Mouse (Mus musculus) stomach, embryonic 14.5 days (tissue): ENCODE data around the gene Tmem88. TPM values are rescaled to one million over a fixed set of nuclear protein-coding genes. Genes with fewer than 3 reads are reported as not detected.
A peak's percentile ranks its signal among the peaks of the same experiment; 100 is the strongest.

Source experiments
- ATAC-seq: fragments of 200-750 bp; cut with Nextera tagmentation; 2 replicates; pipeline ENCODE4 v1.8.0; 2017; ENCODE audit warnings: low read depth, moderate TSS enrichment; ENCODE audit not compliant: insufficient number of reproducible peaks, insufficient read depth, low FRiP score
- H3K27ac ChIP-seq: fragments of 300-500 bp; sonication (generic); 2 replicates; pipeline ENCODE4 v1.5.1; 2014; ENCODE audit warnings: mild to moderate bottlenecking, low read length, moderate library complexity, mixed read lengths
- H3K27me3 ChIP-seq: fragments of 300-500 bp; sonication (generic); 2 replicates; pipeline ENCODE4 v1.6.1; 2014; ENCODE audit warnings: low read length, control low read depth, mixed read lengths; ENCODE audit not compliant: control insufficient read depth, insufficient read depth
- H3K36me3 ChIP-seq: fragments of 300-500 bp; sonication (generic); 2 replicates; pipeline ENCODE4 v1.6.1; 2014; ENCODE audit warnings: mild to moderate bottlenecking, control low read depth, low read length, moderate library complexity, mixed read lengths; ENCODE audit not compliant: control insufficient read depth, insufficient read depth
- H3K4me1 ChIP-seq: fragments of 300-500 bp; sonication (generic); 2 replicates; pipeline ENCODE4 v1.6.1; 2014; ENCODE audit warnings: low read length, control low read depth, mixed read lengths; ENCODE audit not compliant: control insufficient read depth, insufficient read depth
- H3K4me2 ChIP-seq: fragments of 300-500 bp; sonication (generic); replicated peaks from 2 replicates; pipeline ENCODE4 v1.6.1; 2014; ENCODE audit warnings: low read depth, low read length, control low read depth
- H3K4me3 ChIP-seq: fragments of 300-500 bp; sonication (generic); 2 replicates; pipeline ENCODE4 v1.5.1; 2014; ENCODE audit warnings: low read depth, low read length, control low read depth
- H3K9ac ChIP-seq: fragments of 300-500 bp; sonication (generic); replicated peaks from 2 replicates; pipeline ENCODE4 v1.6.1; 2014; ENCODE audit warnings: low read depth, mild to moderate bottlenecking, control low read depth, low read length, moderate library complexity, mixed read lengths
- H3K9me3 ChIP-seq: fragments of 300-500 bp; sonication (generic); 2 replicates; pipeline ENCODE4 v1.6.1; 2016; ENCODE audit warnings: low read depth, low read length, control low read depth; ENCODE audit not compliant: control insufficient read depth
- WGBS: fragments of 180-500 bp; shearing (Covaris S2); extraction: QIAGEN DNeasy Blood & Tissue Kit; methylation state at CpG from one replicate; pipeline ENCODE4 v1.1.7; 2014; 5-methylcytosine and 5-hydroxymethylcytosine counted together
- polyA plus RNA-seq: library from polyadenylated mRNA; unstranded; fragments of >200 nt; fragmentation: Nextera tagmentation; extraction: Ambion mirVana; gene quantifications from 2 replicates; pipeline ENCODE4 v1.2.1, GENCODE M21; 2014

The Tmem88 gene
- polyA plus RNA-seq, 1 experiment from 2014 or later, result 30.0 TPM

DNA sequence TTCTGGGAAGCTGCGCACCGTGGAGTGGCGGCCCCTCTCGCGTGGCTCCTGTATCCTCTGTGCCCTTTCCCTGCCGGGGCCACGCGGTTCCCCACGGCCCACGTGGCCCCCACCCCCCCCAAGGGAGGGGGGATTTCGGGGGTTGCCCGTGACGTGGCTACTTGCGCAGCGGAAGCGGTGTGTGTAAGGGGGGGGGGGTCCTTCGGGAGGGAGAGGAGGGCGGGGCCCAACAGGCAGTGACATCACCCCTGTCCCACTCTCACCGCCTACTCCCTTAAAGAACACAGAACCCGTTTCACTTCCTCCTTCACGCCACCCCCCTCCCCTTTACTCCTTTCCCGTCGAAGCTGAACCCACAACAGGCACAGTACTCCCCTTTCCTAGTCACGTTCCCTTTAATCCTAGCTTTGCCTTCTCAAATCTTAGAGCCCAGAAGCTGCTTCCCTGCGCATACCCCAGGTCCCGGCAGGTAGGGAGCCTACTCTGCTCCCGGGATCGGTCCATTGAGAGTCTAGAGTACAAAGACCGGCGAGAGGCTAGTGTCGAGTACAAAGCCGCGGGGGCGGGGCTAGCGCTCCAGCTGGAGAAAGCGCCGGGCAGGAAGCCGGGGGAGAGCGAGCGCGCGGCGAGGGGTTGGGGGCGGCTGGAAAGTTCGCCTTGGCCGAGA is 11.5 kb upstream of the Tmem88 start:
- H3K4me1 ChIP-seq, result peaks cover 37% of the 10 kb centered on the region
- H3K27ac ChIP-seq, result peak overlapping the region; percentile 99
- peaks cover 50% of the 10 kb centered on the region for H3K36me3 ChIP-seq
- H3K9ac ChIP-seq, result peak overlapping the region; percentile 84
- under 1% methylated on average over 41 of the region's 46 CpGs for WGBS
- H3K9me3 ChIP-seq, result no peaks in the 10 kb centered on the region
- no peaks in the 10 kb centered on the region for H3K27me3 ChIP-seq
- H3K4me3 ChIP-seq, result peak overlapping the region; percentile 84
- ATAC-seq, result peak; percentile 54
- peak overlapping the region; percentile 99 for H3K4me2 ChIP-seq

DNA sequence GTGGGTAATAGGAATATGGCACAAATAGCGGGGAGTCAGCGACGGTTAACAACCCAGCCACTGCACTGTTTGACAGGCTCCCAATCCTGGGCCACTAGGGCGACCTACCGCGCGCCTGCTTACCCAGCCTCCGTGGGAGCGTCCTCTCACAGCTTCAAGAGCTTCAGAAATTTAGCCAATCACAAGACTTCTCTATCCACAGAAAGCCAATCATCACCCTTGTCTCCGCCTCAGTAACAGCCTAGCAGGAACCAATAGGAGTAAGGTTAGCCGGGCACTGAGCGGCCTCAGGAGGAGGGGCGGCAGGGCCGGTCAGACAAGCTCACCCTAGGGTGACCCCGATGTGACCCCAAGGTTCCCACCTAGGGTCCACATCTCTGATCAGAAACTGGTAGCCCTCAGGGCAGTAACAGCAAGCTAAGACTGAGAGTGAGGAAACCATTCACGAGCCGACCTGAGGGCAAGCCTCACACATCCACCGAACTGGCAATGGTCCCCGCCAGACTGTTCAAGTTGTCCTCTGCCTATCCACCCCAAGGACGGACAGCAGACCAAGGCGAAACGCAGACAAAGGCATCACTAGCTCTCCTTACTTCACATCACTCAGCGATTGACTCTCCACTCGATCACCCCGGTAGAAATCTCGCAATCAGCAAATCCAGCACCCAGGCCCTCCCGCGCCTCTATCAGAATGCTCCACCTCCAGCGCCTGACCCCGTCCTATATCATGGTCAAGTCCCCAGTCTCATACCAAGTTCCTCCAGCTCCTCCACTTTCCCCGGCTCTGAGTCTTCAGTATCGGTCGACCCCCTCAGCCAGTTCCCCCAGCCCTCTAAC is 10.7 kb upstream of the Tmem88 start:
- H3K36me3 ChIP-seq, result peaks cover 57% of the 10 kb centered on the region

DNA sequence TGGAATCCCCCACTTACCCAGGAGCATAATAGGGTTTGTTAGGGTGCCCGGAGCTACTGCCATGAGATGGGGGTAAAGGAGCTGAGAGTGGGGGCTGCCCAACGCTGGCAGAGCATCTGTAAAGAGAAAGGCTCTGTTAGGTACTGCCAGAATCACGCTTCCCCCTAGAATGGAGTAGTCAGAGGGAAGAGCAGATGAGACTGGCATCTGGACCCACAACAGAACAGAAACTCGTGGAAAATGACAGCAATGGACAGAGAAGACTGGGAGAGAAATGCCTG is 9.6 kb upstream of the Tmem88 start:
- H3K9ac ChIP-seq, result no peak overlapping the region
- H3K27ac ChIP-seq, result no peak overlapping the region
- H3K4me1 ChIP-seq, result peaks cover 19% of the 10 kb centered on the region
- H3K4me3 ChIP-seq, result no peak overlapping the region
- no peaks in the 10 kb centered on the region for H3K9me3 ChIP-seq
- H3K36me3 ChIP-seq, result peaks cover 59% of the 10 kb centered on the region
- no peak for ATAC-seq
- WGBS, result 86% methylated on average over 4 of the region's 4 CpGs
- H3K4me2 ChIP-seq, result 0 out of 2 replicates have a peak overlapping the region, but pooled peaks have one; percentile 99
- no peaks in the 10 kb centered on the region for H3K27me3 ChIP-seq

More for the DNA sequence above, 10.7 kb upstream of the Tmem88 start:
- no peaks in the 10 kb centered on the region for H3K27me3 ChIP-seq
- peak overlapping the region; percentile 99 for H3K27ac ChIP-seq
- peak overlapping the region; percentile 84 for H3K9ac ChIP-seq
- WGBS, result under 1% methylated on average over 33 of the region's 33 CpGs
- peaks cover 30% of the 10 kb centered on the region for H3K4me1 ChIP-seq
- peak; percentile 72 for ATAC-seq
- peak overlapping the region; percentile 99 for H3K4me2 ChIP-seq
- peak overlapping the region; percentile 84 for H3K4me3 ChIP-seq
- no peaks in the 10 kb centered on the region for H3K9me3 ChIP-seq

DNA sequence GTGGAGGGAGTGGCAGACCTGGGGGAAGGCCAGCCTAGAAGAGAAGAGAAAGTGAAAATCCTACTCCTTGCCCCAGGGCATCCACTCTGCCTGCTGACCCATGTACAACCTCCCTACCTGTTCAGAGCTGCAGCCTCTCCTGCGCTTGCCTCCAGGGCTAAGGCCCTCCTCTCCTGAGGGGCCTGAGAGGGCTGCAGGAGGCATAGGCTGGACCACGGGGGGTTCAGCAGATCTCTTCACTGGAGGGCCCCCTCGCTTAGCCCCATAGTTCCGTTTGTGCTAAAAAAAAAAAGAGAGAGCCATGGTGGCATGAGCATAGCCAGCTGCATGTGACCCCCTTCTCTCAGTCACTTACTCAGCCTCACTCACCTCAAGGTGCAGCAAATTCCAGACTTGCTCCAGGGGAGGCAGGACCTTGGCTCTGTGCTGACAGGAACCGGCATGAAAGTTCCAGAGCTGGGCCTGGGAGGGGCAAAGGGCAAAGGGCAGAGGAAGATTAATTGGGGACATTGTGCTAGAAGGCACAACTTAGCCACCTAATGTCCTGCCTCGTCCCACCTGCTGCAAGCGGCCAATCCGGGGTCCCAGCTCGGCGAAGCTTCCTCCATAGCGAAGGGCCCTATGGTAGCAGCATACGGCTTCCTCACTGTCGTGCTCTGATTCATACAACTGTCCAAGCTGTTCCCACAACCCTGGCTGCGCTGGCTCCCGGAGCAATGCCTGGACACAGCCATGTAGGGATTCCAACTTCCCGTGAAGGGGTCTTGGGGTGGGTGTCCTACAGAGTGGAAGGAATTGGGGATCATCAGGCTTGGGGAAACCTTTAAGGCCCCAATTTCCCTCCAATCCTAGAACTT is 9.1 kb upstream of the Tmem88 start:
- Histone ChIP-seq H3K36me3 (peaks cover 60% of the 10 kb centered on the region), H3K27me3 (no peaks in the 10 kb centered on the region), H3K4me1 (peaks cover 13% of the 10 kb centered on the region), H3K4me3 (no peak overlapping the region), H3K4me2 (no peak overlapping the region), H3K9ac (no peak overlapping the region), H3K9me3 (no peaks in the 10 kb centered on the region), H3K27ac (no peak overlapping the region)
- WGBS, result 82% methylated on average over 16 of the region's 16 CpGs
- ATAC-seq, result no peak

DNA sequence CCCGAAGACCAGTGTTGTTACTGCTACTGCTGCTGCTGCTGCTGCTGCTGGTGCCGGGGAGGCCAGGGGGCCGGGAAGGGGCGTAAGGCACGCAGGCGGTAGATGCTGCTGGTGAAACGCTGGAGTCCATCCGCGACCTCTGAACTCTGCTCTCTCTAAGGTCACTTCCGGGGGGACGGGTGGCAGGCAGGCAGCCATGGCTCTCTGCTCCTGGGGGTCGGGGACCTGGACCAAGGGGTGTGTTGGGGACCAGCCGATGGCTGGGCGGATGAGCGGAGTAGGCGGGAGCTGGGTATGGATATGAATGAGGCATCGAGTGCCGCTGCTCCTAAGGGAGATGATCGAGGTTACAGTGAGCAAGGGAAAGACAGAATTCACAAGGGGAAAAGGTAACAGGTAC is 8.2 kb upstream of the Tmem88 start:
- WGBS, result 85% methylated on average over 19 of the region's 19 CpGs

DNA sequence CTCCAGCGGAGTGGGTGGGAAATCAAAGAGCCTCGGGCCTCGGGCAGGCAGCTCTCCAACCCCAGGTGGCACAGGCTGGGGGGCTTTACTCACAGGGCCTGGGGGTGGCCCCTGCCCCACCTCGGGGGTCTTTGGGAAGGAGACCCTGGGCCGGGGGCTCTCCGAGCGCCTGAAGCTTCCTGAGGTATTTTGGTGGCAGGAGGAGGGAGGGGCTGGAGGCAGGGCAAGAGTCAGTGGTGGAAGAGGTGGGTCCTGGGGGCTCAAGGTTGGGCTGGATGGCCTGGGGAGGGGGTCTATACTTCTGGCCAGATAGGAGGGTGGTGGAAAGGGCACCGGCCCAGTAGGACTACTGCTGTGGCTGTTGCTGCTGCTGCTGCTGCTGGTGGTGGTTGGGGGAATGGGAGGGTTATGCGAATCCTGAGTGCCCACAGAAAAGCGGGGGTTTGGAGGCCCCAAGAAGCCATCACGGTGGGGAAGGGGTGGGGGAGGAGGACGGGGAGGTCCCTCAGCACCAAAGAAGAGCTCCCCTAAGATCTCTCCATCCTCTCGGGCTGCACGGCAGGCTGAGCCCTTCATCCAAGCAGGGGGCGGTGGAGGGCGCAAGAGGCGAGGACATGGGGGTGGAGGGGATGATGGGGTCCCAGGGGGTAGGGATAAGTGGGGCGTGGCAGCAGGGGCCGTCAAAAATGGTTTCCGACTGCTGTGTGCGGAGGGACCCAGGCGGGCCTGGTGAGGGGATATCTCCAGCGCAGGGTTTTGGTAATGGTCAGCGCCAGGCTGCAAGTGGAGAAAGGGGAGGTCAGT is 7.6 kb upstream of the Tmem88 start:
- no peaks in the 10 kb centered on the region for H3K27me3 ChIP-seq
- no peak overlapping the region for H3K27ac ChIP-seq
- H3K4me3 ChIP-seq, result no peak overlapping the region
- H3K4me2 ChIP-seq, result no peak overlapping the region
- H3K36me3 ChIP-seq, result peaks cover 72% of the 10 kb centered on the region
- H3K9me3 ChIP-seq, result no peaks in the 10 kb centered on the region
- WGBS, result 89% methylated on average over 24 of the region's 24 CpGs
- H3K9ac ChIP-seq, result no peak overlapping the region
- H3K4me1 ChIP-seq, result peaks cover 10% of the 10 kb centered on the region
- ATAC-seq, result no peak

More for the DNA sequence above, 8.2 kb upstream of the Tmem88 start:
- peaks cover 67% of the 10 kb centered on the region for H3K36me3 ChIP-seq
- H3K9ac ChIP-seq, result no peak overlapping the region
- H3K27ac ChIP-seq, result no peak overlapping the region
- H3K27me3 ChIP-seq, result no peaks in the 10 kb centered on the region
- ATAC-seq, result no peak
- H3K4me3 ChIP-seq, result no peak overlapping the region
- peaks cover 10% of the 10 kb centered on the region for H3K4me1 ChIP-seq
- H3K9me3 ChIP-seq, result no peaks in the 10 kb centered on the region
- H3K4me2 ChIP-seq, result no peak overlapping the region

DNA sequence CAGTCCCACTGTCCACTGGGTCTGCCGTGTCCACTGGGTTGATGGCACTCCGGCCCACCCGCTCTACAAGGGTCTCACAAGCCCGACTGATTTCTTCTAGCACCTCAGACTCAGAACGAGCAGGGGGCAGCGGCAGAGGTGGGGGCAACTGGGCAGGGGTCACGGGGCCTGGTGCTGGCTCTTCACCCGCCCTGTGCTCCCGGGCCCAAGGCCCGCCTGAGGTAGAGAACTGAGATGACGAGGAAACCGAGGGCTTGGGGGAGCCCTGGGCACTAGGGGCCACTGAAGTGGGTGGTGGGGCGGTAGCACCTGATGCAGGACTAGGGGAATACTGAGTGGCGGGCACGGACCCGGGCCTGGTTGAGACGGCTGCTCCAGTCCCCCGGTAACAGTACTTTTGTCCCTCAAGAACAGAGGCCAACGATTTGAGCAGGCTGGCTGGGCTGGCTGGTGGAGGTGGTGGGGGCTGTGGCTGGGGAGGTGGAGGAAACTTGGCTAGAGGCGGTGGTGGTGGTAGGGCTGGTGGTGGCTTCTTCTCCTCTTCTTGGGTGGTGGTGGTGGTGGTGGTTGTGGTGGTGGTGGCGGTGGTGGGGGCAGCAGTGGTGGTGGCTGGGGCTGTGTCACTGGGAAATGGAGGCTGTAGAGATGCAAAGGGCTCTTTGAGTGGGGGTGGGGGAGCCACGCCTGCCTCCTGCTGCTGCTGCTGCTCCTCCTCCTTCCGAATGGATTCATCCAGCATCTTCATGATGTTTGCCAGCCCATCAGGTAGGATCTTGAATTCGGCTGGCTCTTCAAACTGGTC is 6.8 kb upstream of the Tmem88 start:
- peaks cover 16% of the 10 kb centered on the region for H3K4me1 ChIP-seq
- H3K9ac ChIP-seq, result no peak overlapping the region
- no peak overlapping the region for H3K27ac ChIP-seq
- H3K9me3 ChIP-seq, result no peaks in the 10 kb centered on the region
- H3K4me2 ChIP-seq, result no peak overlapping the region
- no peaks in the 10 kb centered on the region for H3K27me3 ChIP-seq
- peaks cover 80% of the 10 kb centered on the region for H3K36me3 ChIP-seq
- ATAC-seq, result no peak
- no peak overlapping the region for H3K4me3 ChIP-seq
- WGBS, result 92% methylated on average over 23 of the region's 24 CpGs
